In genomic region chr1:192094451-192095170, GRCm38 (mm10) we compare ENCODE assay signal across 8 mouse cellular contexts. TPM values are rescaled to one million over a fixed set of nuclear protein-coding genes. Genes with fewer than 3 reads are reported as not detected.
DNase-seq lines count a peak whose midpoint lies in the region; ATAC-seq and TF ChIP-seq lines count a peak whose summit lies in the region.

No protein-coding gene starts in this region.

- in situ Hi-C loops in ES-E14 (cut with MboI; ENCODE audit: low sequenced_read_pairs in 2 of 2, unreplicated experiment in 2 of 2) = no loop called here

- H3K27ac ChIP-seq in kidney, adult 2 months (ENCODE audit: insufficient read depth, low read depth, low read length) = no peak overlapping the region
- H3K27ac ChIP-seq in kidney, embryonic 14.5 days (ENCODE audit: low read depth, low read length) = no peak overlapping the region
- no peak overlapping the region for H3K27ac ChIP-seq in ES-E14 (ENCODE audit: insufficient read depth, low read depth, low read length, poor library complexity, severe bottlenecking)

- no peaks in the 10 kb centered on the region for H3K9me3 ChIP-seq in kidney, embryonic 14.5 days (ENCODE audit: control insufficient read depth, low read length)
- H3K9me3 ChIP-seq in ES-E14 (ENCODE audit: control insufficient read depth, insufficient read depth, low read depth, low read length) = no peaks in the 10 kb centered on the region

- H3K27me3 ChIP-seq in kidney, adult 2 months (replicated peaks; ENCODE audit: control insufficient read depth, insufficient read depth, low read length) = no peaks in the 10 kb centered on the region
- no peaks in the 10 kb centered on the region for H3K27me3 ChIP-seq in kidney, embryonic 14.5 days (ENCODE audit: control insufficient read depth, insufficient read depth, low read length)

- ATAC-seq in kidney, embryonic 14.5 days (ENCODE audit: low FRiP score, low TSS enrichment) = no peak
- ATAC-seq in neutrophil, adult 5-6 weeks (ENCODE audit: extremely low read depth, insufficient number of reproducible peaks, low FRiP score, poor library complexity, severe bottlenecking) = peak; percentile 29; the same call in 1 of the 2 replicates

- peaks cover 11% of the 10 kb centered on the region for H3K4me1 ChIP-seq in kidney, adult 2 months (ENCODE audit: control insufficient read depth, insufficient read depth, low read length)
- 0 out of 2 replicates have a peak, but pooled peaks cover 7% of the 10 kb centered on the region for H3K4me1 ChIP-seq in kidney, embryonic 14.5 days (ENCODE audit: control insufficient read depth, insufficient read depth, low read length)
- no peaks in the 10 kb centered on the region for H3K4me1 ChIP-seq in ES-E14 (ENCODE audit: control insufficient read depth in 2 of 2, insufficient read depth in 2 of 2, low read length in 2 of 2, poor library complexity in 1 of 2)

- intact Hi-C loops in gastrocnemius, postnatal 14 days (cut with DNase I; ENCODE audit: low total_unique reads) = loop anchor here (2.0 to 5.0 kb wide), 2 partner anchors 128 to 257 kb away; no protein-coding TSS in a partner anchor
- intact Hi-C loops in left cerebral cortex, postnatal 14 days (cut with DNase I) = loop anchor here (5.0 kb wide), 1 partner anchor 187 kb away; the partner anchor contains the start of gene Slc30a1

- H3K4me3 ChIP-seq in kidney, adult 2 months (ENCODE audit: insufficient read depth, low read depth, low read length) = no peak overlapping the region
- H3K4me3 ChIP-seq in kidney, embryonic 14.5 days (ENCODE audit: low read length) = no peak overlapping the region
- no peak overlapping the region for H3K4me3 ChIP-seq in ES-E14 (ENCODE audit: insufficient read depth in 1 of 2, low read depth in 1 of 2, low read length in 2 of 2, poor library complexity in 1 of 2, severe bottlenecking in 1 of 2)

- no peak overlapping the region for H3K4me2 ChIP-seq in kidney, embryonic 14.5 days (replicated peaks; ENCODE audit: low read depth, low read length)

- no peak for TF ChIP-seq POLR2A in kidney, adult 2 months (IDR thresholded peaks at IDR 0.05; ENCODE audit: low read depth, low read length)

- no peak overlapping the region for H3K9ac ChIP-seq in kidney, embryonic 14.5 days (ENCODE audit: low read depth, low read length)
- H3K9ac ChIP-seq in ES-E14 (ENCODE audit: insufficient read depth, low read depth, low read length, poor library complexity, severe bottlenecking) = no peak overlapping the region

- WGBS in kidney, adult 2 months = 58% methylated on average over 13 of the region's 13 CpGs
- 60% methylated on average over 13 of the region's 13 CpGs for WGBS in kidney, embryonic 14.5 days

- peak; percentile 85 for DNase-seq in kidney, adult 2 months
- peak; percentile 73 for DNase-seq in ES-E14 (ENCODE audit: low read depth, low spot score)
- peak; percentile 72 for DNase-seq in c-Kit-positive CD71-positive TER-119-positive erythroid progenitor cells, embryonic 14.5 days (ENCODE audit: low spot score)
- peak; percentile 58 for DNase-seq in gastrocnemius, postnatal 14 days
- peak; percentile 80 to 81 for DNase-seq in left cerebral cortex, postnatal 14 days (ENCODE audit: low spot score in 2 of 2)
- no peak for DNase-seq in ovary, adult 18-20 months (ENCODE audit: low spot score)

- peak; percentile 84 for TF ChIP-seq CTCF in kidney, adult 2 months (conservative IDR thresholded peaks at IDR 0.05; ENCODE audit: insufficient read depth, insufficient read length, low read depth, low read length)

- H3K36me3 ChIP-seq in kidney, adult 2 months (ENCODE audit: control insufficient read depth, insufficient read depth, low read length) = no peaks in the 10 kb centered on the region; the same call in 1 of the 2 replicates
- peaks cover 4% of the 10 kb centered on the region; the same call in 1 of the 2 replicates for H3K36me3 ChIP-seq in kidney, embryonic 14.5 days (ENCODE audit: control insufficient read depth, insufficient read depth, low read length)
- H3K36me3 ChIP-seq in ES-E14 (ENCODE audit: control insufficient read depth, insufficient read depth, low read length, poor library complexity, severe bottlenecking) = no peaks in the 10 kb centered on the region

TF ChIP-seq in ES-E14, 5 proteins besides CTCF, POLR2A, EP300 and RAD21:
- TF ChIP-seq MAFK (IDR thresholded peaks at IDR 0.05; ENCODE audit: insufficient read depth, low read depth, low read length) (no peak), ZC3H11A (IDR thresholded peaks at IDR 0.05; ENCODE audit: borderline replicate concordance, low read depth, low read length) (0 out of 2 replicates have a peak, but pooled peaks have one; percentile 5)
TF ChIP-seq in ES-E14: peak in this region for 1.

RNA-seq across cellular contexts. Expression of gene Traf5, which starts 2.3 kb away (rescaled TPM):
- 10.1 and 13.6 TPM in 2 replicates for polyA plus RNA-seq in kidney, adult 2 months (2012; rRNA removed)
- 14.7 and 15.5 TPM in 2 replicates for polyA plus RNA-seq in kidney, embryonic 14.5 days (2014; fragmentation: Nextera tagmentation; extraction: Ambion mirVana)
- total RNA-seq in ES-E14 (2012; rRNA removed) = 1.7 and 2.1 TPM in 2 replicates
- total RNA-seq in gastrocnemius, postnatal 14 days (2021) = 1 to 10 TPM; 3.6 to 5.6 TPM
- 1 to 10 TPM; 6.4 to 6.8 TPM for total RNA-seq in left cerebral cortex, postnatal 14 days (2021)
- 120 and 125 TPM in 2 replicates for total RNA-seq in neutrophil, adult 5-6 weeks (2017)

RNA-seq across cellular contexts. Expression of gene Rcor3, which starts 43.3 kb away (rescaled TPM):
- polyA plus RNA-seq in kidney, adult 2 months (2012; rRNA removed) = 31.1 and 41.2 TPM in 2 replicates
- 23.3 and 25.1 TPM in 2 replicates for polyA plus RNA-seq in kidney, embryonic 14.5 days (2014; fragmentation: Nextera tagmentation; extraction: Ambion mirVana)
- 3.7 and 4.1 TPM in 2 replicates for total RNA-seq in ES-E14 (2012; rRNA removed)
- 10 to 100 TPM; 17.5 to 19.8 TPM for total RNA-seq in gastrocnemius, postnatal 14 days (2021)
- total RNA-seq in left cerebral cortex, postnatal 14 days (2021) = 10 to 100 TPM; 31.3 to 32.1 TPM
- 22.5 and 25.5 TPM in 2 replicates for total RNA-seq in neutrophil, adult 5-6 weeks (2017)

Comparison
In these comparisons a context has a peak if more than half of its experiments do, and no peak if none do; other contexts are left out.
1. RNA of gene Traf5, which starts 2.3 kb away (total RNA-seq): 120 to 125 TPM in neutrophil, adult 5-6 weeks; 6.4 to 6.8 TPM in left cerebral cortex, postnatal 14 days, 3.6 to 5.6 TPM in gastrocnemius, postnatal 14 days and 1.7 to 2.1 TPM in ES-E14; every median in the first group is over 10 times any median in the second.